Mouse (Mus musculus): ENCODE measurements at regions not wholly inside any gene's neighbourhood (a gene's known extent, or its start where the extent isn't known, plus 50 kb on each side); places are given as distances from the start of the nearest gene placed in this dataset.

- no peak for TF ChIP-seq CTCF (IDR thresholded peaks at IDR 0.05; ENCODE audit: low read depth, low read length)
- no peak for TF ChIP-seq POLR2A (IDR thresholded peaks at IDR 0.05; ENCODE audit: extremely low read depth, insufficient read depth, low read length)
Measured at GRCm38 (mm10) chrX:60743020-60743707, 150.1 kb downstream of the Sox3 start.

Measured in liver, adult 2 months (tissue).